Mouse (Mus musculus): ENCODE data around the gene Nrp2.

The Nrp2 gene

DNA sequence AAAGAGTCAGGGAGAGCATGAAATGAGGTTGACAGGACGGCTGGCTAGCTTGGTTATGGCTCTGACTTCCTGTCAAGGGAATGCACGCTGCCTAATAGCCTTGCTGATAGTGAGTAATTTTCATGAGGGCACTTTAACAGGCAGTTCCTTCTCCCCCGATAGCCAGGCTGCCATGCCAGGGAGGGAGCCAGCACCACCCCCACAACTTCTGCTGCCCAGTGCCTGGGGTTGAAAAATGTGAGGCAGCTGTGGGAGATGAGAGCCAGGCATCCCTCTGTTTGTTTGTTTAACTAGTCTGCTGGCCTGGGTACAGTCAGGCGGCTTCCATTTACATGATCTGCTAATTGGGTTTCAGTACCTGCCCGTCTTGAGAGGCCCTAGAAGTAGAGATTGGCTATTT is 157.7 kb downstream of the Nrp2 start:
- DNase-seq (ENCODE audit: low spot score): peak; percentile 71
